Mouse (Mus musculus) embryo, embryonic 10.5 days (tissue): ENCODE results near the gene Slc22a23.
A peak's percentile ranks its signal among the peaks of the same experiment; 100 is the strongest.

ENCODE experiments used
- DNase-seq: peaks from one replicate; pipeline ENCODE4 v3.0.0-alpha.2; 2015; ENCODE audit warnings: low spot score

Slc22a23 gene

DNA sequence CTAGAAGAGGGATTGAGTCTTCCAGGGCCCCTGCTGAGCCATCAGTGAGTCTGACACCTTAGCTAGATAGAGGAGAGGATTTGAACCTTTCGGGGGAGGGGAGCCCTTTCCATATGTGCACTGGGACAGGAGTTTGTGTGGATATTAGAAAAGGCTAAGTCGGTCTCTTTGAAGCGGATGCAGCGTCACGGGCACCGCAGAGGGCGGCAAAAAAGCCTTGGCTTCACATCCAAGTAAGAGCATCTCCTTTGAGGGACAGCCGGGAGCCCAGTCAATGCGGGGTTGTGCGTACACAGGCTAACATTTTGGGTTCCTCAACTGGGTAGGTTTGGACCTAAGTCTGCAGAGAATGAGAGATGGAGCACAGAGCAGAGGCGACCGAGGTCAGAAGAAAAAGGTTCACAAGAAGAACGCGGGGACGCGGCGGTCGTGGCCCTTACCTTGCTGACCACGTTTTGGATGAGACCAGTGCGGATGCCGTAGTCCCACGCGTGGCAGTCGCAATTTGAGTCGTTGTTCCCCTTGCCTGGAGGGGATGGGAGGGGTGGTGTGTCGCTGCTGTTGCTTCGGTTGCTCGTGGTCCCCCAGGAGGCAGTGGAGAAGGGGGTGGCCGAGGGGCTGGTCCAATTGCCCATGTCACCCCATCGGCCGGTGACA lies 1.1 kb downstream of the Slc22a23 start:
- DNase-seq = peak; percentile 61

- peak; percentile 12 for DNase-seq
Observed at GRCm38 (mm10) chr13:34342286-34342890, 2.6 kb downstream of the Slc22a23 start.

DNA sequence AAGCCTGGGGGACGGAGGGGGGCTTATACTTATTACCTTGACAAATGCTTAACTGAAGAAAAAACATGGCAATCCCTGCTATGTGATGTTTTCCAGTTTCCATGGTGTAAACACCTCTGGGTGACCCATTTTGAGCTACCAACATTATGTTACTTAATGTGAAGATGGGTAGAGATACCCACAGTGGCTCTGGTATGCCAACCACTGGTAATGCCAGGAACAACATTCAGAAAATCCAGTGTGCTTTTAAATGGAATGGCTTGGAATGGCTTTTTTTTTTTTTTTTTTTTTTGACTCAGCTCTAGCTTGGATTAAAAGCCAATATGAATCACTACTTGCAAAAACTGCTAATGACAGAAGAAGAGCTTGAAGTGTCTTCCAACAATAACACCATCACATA lies 8.1 kb downstream of the Slc22a23 start:
- DNase-seq = no peak

- DNase-seq = no peak
Observed at GRCm38 (mm10) chr13:34334847-34335246, 10.1 kb downstream of the Slc22a23 start.

GRCm38 (mm10) chr13:34332762-34333161 lies 12.2 kb downstream of the Slc22a23 start:
- peak; percentile 46 for DNase-seq

DNA sequence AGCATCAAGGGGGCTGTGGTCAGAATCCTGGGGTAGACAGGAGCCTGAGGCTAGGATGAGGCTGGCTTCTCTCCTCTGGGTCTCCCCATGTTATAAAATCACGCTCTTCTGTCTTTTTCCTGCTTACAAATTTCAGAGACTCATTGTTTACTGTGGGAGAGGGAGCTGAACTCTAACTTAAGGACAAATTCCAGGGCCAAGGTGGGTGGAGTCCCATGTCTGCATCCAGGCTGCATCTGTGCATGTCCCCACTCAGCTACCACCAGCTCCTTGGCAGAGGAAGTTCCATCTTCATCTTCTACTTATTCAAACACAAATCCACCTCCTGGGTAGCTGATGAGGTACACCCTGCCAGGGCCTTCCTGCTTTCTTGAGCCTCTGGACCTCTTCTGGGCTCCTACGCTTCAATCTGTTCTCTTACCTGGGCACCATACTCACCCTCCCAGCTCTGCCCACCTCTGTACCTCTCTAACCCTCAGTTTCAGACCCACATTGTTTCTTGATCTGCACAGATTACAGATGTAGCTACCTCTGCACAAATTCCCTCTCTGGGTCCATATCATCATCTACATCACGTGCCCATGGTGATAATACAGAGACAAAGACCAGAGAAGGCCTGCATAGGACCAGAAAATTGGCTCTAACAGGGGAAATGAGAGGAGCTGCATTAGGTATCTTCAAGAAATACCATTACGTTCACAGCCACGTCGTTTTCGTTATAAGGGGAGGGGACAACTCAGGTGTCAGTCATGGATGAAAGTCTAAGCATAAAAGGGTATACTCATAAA lies 13.4 kb downstream of the Slc22a23 start:
- no peak for DNase-seq

DNA sequence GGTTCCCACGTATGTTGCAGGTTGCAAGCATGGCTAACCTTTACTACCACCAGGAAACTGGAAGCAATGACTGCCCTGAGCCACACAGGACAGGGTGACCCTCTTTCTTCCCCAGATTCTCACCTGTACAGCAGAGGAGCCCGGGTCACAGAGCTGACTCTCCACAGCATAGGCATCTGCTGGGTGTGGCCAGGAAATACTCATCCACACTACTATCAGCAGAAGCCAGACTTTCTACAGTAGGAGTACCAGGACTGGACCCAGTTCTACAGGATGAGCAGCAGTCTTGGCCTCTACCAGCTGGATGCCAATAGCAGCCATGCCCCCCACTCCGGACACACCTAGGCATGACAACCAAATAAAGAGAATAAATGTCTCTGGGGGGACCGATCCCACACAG lies 15.4 kb downstream of the Slc22a23 start:
- no peak for DNase-seq

- no peak for DNase-seq
Observed at GRCm38 (mm10) chr13:34326992-34327391, 18.0 kb downstream of the Slc22a23 start.

DNA sequence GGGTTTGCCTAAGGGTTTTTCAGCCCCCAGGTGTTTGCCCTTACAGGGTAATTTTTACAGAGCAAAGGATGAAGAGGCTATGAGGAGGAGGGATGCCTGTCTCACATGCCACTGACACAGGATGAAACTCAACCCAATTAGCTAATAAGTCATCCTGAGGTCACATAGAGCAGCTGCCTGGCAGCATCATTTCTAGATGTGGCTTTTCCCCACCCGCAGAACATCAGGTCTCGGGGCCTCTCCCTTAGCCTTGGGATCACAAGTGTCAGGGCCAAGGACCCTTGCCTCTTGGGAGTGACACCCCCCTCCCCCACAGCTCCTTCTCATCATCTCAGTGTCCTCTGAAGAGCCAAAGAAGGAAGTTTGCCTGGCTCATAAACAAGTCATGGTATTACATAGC lies 21.6 kb downstream of the Slc22a23 start:
- no peak for DNase-seq

- DNase-seq = no peak
Observed at GRCm38 (mm10) chr13:34320482-34320881, 24.5 kb downstream of the Slc22a23 start.

GRCm38 (mm10) chr13:34317051-34317450 lies 27.9 kb downstream of the Slc22a23 start:
- no peak for DNase-seq

GRCm38 (mm10) chr13:34316511-34316910 lies 28.5 kb downstream of the Slc22a23 start:
- DNase-seq = no peak

DNA sequence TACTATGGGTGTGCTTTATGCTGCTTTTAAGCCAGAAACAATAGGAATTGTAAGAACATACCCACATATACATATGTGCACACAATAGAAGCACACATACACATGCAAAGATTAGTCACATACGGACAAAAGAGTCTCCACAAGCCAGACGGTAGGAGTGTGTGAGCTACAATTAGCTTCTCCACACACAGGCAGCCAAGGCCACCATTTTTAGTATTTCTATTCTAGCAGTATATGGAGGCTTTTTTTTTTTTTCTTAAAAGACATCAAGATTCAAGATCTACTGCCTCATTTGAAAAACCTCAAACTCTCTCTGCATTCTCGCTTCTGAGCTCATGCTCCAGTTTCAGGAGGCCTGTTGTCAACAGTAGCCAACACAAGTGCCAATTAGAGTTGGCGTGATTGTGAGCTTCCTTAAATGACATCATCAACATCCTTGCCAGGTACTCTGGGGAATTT lies 31.9 kb downstream of the Slc22a23 start:
- no peak for DNase-seq

- no peak for DNase-seq
Observed at GRCm38 (mm10) chr13:34312346-34313002, 32.5 kb downstream of the Slc22a23 start.

DNA sequence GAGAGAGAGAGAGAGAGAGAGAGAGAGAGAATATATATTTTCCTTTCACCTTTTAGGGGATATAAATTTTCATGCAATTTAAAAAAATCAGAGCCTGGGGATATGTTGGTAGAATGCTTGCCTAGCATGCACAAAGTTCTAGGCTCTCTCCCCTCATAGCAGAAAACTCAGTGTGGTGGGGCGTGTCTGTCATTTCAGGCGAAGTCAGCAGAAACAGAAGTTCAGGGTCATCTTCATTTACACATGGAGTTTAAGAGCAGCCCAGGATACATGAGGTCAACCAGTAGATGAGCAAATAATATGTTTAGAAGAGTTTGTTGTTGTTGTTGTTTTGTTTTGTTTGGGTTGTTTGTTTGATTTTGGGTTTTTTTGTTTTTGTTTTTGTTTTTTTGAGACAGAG lies 33.4 kb downstream of the Slc22a23 start:
- DNase-seq = no peak

- no peak for DNase-seq
Observed at GRCm38 (mm10) chr13:34308604-34308927, 36.4 kb downstream of the Slc22a23 start.

GRCm38 (mm10) chr13:34307696-34308603 lies 37.0 kb downstream of the Slc22a23 start:
- DNase-seq = no peak

- DNase-seq = no peak
Observed at GRCm38 (mm10) chr13:34305964-34306671, 38.9 kb downstream of the Slc22a23 start.

- DNase-seq = no peak
Observed at GRCm38 (mm10) chr13:34304896-34305295, 40.1 kb downstream of the Slc22a23 start.

- no peak for DNase-seq
Observed at GRCm38 (mm10) chr13:34303386-34304016, 41.5 kb downstream of the Slc22a23 start.
